Mouse (Mus musculus) forebrain, embryonic 15.5 days (tissue): ENCODE measurements around the gene Arhgap8. TPM values are rescaled to one million over a fixed set of nuclear protein-coding genes. Genes with fewer than 3 reads are reported as not detected.
A peak's percentile ranks its signal among the peaks of the same experiment; 100 is the strongest.

Experiments used
- ATAC-seq: fragments of 200-750 bp; cut with Nextera tagmentation; replicated peaks from 2 replicates; pipeline ENCODE4 v1.8.0; 2017; ENCODE audit warnings: mild to moderate bottlenecking, moderate TSS enrichment, moderate library complexity
- H3K27ac ChIP-seq: fragments of 300-500 bp; sonication (generic); replicated peaks from 2 replicates; pipeline ENCODE4 v1.5.1; 2015; ENCODE audit warnings: mild to moderate bottlenecking, inconsistent platforms
- H3K27me3 ChIP-seq: fragments of 300-500 bp; sonication (generic); 2 replicates; pipeline ENCODE4 v1.6.1; 2015; ENCODE audit warnings: inconsistent platforms
- H3K36me3 ChIP-seq: fragments of 300-500 bp; sonication (generic); 2 replicates; pipeline ENCODE4 v1.6.1; 2015; ENCODE audit warnings: mild to moderate bottlenecking, inconsistent platforms
- H3K4me1 ChIP-seq: fragments of 300-500 bp; sonication (generic); 2 replicates; pipeline ENCODE4 v1.6.1; 2015; ENCODE audit warnings: inconsistent platforms
- H3K4me2 ChIP-seq: fragments of 300-500 bp; sonication (generic); replicated peaks from 2 replicates; pipeline ENCODE4 v1.6.1; 2015; ENCODE audit warnings: mild to moderate bottlenecking, inconsistent platforms
- H3K4me3 ChIP-seq: fragments of 300-500 bp; sonication (generic); 2 replicates; pipeline ENCODE4 v1.5.1; 2015; ENCODE audit warnings: mild to moderate bottlenecking, inconsistent platforms
- H3K9ac ChIP-seq: fragments of 300-500 bp; sonication (generic); replicated peaks from 2 replicates; pipeline ENCODE4 v1.6.1; 2015; ENCODE audit warnings: mild to moderate bottlenecking, inconsistent platforms
- H3K9me3 ChIP-seq: fragments of 300-500 bp; sonication (generic); 2 replicates; pipeline ENCODE4 v1.6.1; 2016; ENCODE audit warnings: inconsistent platforms
- WGBS: fragments of 180-500 bp; shearing (Covaris S2); methylation state at CpG from one replicate; pipeline ENCODE4 v1.1.7; 2015; ENCODE audit warnings: mixed read lengths; 5-methylcytosine and 5-hydroxymethylcytosine counted together
- polyA plus RNA-seq: library from polyadenylated mRNA; unstranded; fragments of >200 nt; fragmentation: Nextera tagmentation; extraction: Ambion mirVana; gene quantifications from 2 replicates; pipeline ENCODE4 v1.2.1, GENCODE M21; 2015

The Arhgap8 gene
- polyA plus RNA-seq, result 0.27 and 0.60 TPM in 2 replicates

- Histone ChIP-seq H3K4me1 (peaks cover 17% of the 10 kb centered on the region), H3K27ac (no peak within 1 kb of the TSS), H3K4me2 (peak within 1 kb of the TSS; percentile 32), H3K9ac (0 out of 2 replicates have a peak within 1 kb of the TSS, but pooled peaks have one; percentile 4), H3K9me3 (no peaks in the 10 kb centered on the region), H3K27me3 (peaks cover 27% of the 10 kb centered on the region), H3K36me3 (no peaks in the 10 kb centered on the region), H3K4me3 (0 out of 2 replicates have a peak within 1 kb of the TSS, but pooled peaks have one; percentile 6)
- no peak for ATAC-seq
- 4% methylated on average over 20 of the region's 24 CpGs for WGBS
Observed at GRCm38 (mm10) chr15:84719791-84720190, at the start of gene Arhgap8. TSS of gene Arhgap8 (plus strand) at chr15:84720052.

GRCm38 (mm10) chr15:84670657-84671055 is 49.2 kb upstream of the Arhgap8 start:
- 85% methylated on average over 4 of the region's 4 CpGs for WGBS
- no peak overlapping the region for H3K4me3 ChIP-seq
- H3K27me3 ChIP-seq, result no peaks in the 10 kb centered on the region
- H3K4me1 ChIP-seq, result peaks cover 17% of the 10 kb centered on the region
- H3K36me3 ChIP-seq, result no peaks in the 10 kb centered on the region
- H3K4me2 ChIP-seq, result no peak overlapping the region
- H3K27ac ChIP-seq, result no peak overlapping the region
- no peak for ATAC-seq
- H3K9ac ChIP-seq, result no peak overlapping the region
- no peaks in the 10 kb centered on the region for H3K9me3 ChIP-seq

- 44% methylated on average over 9 of the region's 9 CpGs for WGBS
Observed at GRCm38 (mm10) chr15:84671401-84672307, 48.2 kb upstream of the Arhgap8 start.

GRCm38 (mm10) chr15:84672308-84672615 is 47.6 kb upstream of the Arhgap8 start:
- Histone ChIP-seq H3K9me3 (no peaks in the 10 kb centered on the region), H3K9ac (no peak overlapping the region), H3K4me1 (peaks cover 13% of the 10 kb centered on the region), H3K4me2 (no peak overlapping the region), H3K27me3 (no peaks in the 10 kb centered on the region), H3K27ac (no peak overlapping the region), H3K4me3 (no peak overlapping the region), H3K36me3 (no peaks in the 10 kb centered on the region)
- WGBS, result 77% methylated on average over 4 of the region's 4 CpGs
- ATAC-seq, result no peak

More at GRCm38 (mm10) chr15:84671401-84672307, 48.2 kb upstream of the Arhgap8 start:
- Histone ChIP-seq H3K27me3 (no peaks in the 10 kb centered on the region), H3K36me3 (no peaks in the 10 kb centered on the region), H3K9me3 (no peaks in the 10 kb centered on the region), H3K4me3 (no peak overlapping the region), H3K27ac (no peak overlapping the region), H3K4me2 (no peak overlapping the region), H3K9ac (no peak overlapping the region), H3K4me1 (peaks cover 13% of the 10 kb centered on the region)
- no peak for ATAC-seq

DNA sequence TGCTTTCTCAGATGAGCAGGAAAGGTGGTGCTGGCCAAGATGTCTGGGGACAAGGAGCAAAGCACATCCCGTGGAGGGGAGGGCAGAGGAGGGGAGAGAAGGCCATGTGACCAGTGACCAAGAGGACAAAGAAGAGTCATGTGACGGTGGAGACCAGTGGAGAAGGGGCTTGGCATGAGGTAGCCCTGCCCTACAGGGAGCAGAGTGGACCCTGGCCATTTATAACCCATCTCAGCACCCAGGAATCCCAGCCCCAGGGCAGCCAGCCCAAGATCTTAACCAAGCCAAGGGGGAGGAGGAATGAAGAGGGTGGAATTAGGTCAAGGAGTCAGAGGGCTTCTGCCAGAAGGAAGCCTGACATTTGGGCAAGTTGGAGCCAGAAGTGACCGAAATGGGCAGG is 47.2 kb upstream of the Arhgap8 start:
- H3K27ac ChIP-seq, result no peak overlapping the region
- peaks cover 13% of the 10 kb centered on the region for H3K4me1 ChIP-seq
- H3K27me3 ChIP-seq, result no peaks in the 10 kb centered on the region
- WGBS, result 72% methylated on average over 3 of the region's 3 CpGs
- no peaks in the 10 kb centered on the region for H3K36me3 ChIP-seq
- no peaks in the 10 kb centered on the region for H3K9me3 ChIP-seq
- ATAC-seq, result no peak
- H3K4me3 ChIP-seq, result no peak overlapping the region
- no peak overlapping the region for H3K4me2 ChIP-seq
- no peak overlapping the region for H3K9ac ChIP-seq

DNA sequence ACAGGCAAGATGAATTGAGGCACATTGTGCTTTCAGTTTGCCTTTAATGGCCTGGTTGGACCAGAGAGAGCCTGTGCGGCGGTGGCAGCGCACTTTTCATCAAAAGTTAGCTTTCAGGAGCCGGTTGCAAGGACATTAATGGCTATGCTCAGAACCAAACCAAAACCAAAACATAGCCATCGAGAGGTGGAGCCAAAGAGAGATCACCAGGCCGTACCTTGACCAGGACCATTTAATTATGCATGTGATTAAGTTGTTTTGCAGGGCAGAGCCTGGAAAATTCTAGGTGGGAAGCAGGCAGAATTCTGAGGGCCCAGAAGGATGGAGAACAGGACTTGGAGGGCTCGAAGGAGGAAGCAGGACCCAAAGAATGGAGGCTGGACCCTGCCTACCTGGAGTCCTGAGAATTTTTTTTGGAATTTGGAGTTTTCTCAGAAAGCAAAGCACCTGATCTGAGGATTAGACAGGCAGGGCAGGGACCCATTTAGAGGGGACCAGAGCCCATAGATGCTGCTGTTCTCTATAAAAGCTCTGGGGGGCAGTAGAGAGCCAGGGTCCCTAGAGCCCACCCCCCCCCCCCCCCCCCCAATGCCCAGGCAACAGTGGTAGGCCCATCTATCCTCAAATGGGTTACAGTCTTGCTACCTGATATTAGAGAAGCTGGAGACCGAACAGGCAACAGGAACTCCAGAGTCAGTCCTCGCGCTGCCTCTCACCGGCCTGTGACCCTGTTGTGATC is 45.4 kb upstream of the Arhgap8 start:
- 82% methylated on average over 11 of the region's 11 CpGs for WGBS
- no peak overlapping the region for H3K27ac ChIP-seq
- ATAC-seq, result no peak
- H3K9me3 ChIP-seq, result no peaks in the 10 kb centered on the region
- H3K36me3 ChIP-seq, result no peaks in the 10 kb centered on the region
- H3K4me3 ChIP-seq, result no peak overlapping the region
- no peaks in the 10 kb centered on the region for H3K27me3 ChIP-seq
- no peak overlapping the region for H3K9ac ChIP-seq
- peaks cover 9% of the 10 kb centered on the region for H3K4me1 ChIP-seq
- no peak overlapping the region for H3K4me2 ChIP-seq

DNA sequence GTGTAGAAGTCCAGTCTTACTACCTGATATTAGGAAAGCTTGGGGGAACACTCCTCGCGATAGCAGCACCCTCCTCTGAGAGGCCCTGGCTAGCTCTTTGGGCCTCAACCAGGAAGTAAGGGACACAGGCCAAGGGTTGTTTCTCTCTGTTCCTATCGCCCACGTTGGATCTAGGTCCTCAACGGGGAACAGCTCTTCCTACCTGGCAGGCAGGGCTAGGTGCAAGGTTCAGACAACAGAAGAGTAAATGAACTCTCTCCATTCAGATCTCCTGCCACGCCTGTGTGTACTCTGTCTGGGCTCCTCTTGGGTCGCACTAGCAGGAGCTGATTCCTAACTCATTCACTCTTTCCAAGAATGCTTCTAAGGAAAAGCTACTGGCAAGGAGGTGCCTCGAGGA is 44.5 kb upstream of the Arhgap8 start:
- H3K4me1 ChIP-seq, result peaks cover under 1% of the 10 kb centered on the region
- no peaks in the 10 kb centered on the region for H3K9me3 ChIP-seq
- H3K27me3 ChIP-seq, result peaks cover 7% of the 10 kb centered on the region; the same call in 1 of the 2 replicates
- H3K4me2 ChIP-seq, result no peak overlapping the region
- H3K9ac ChIP-seq, result no peak overlapping the region
- ATAC-seq, result no peak
- H3K4me3 ChIP-seq, result no peak overlapping the region
- 72% methylated on average over 8 of the region's 8 CpGs for WGBS
- no peaks in the 10 kb centered on the region for H3K36me3 ChIP-seq
- no peak overlapping the region for H3K27ac ChIP-seq

GRCm38 (mm10) chr15:84677943-84678342 is 41.9 kb upstream of the Arhgap8 start:
- Histone ChIP-seq H3K9me3 (no peaks in the 10 kb centered on the region), H3K9ac (no peak overlapping the region), H3K4me2 (no peak overlapping the region), H3K27me3 (peaks cover 13% of the 10 kb centered on the region), H3K27ac (no peak overlapping the region), H3K36me3 (no peaks in the 10 kb centered on the region), H3K4me3 (no peak overlapping the region), H3K4me1 (peaks cover 15% of the 10 kb centered on the region)
- ATAC-seq, result no peak
- WGBS, result 75% methylated on average over 11 of the region's 11 CpGs

DNA sequence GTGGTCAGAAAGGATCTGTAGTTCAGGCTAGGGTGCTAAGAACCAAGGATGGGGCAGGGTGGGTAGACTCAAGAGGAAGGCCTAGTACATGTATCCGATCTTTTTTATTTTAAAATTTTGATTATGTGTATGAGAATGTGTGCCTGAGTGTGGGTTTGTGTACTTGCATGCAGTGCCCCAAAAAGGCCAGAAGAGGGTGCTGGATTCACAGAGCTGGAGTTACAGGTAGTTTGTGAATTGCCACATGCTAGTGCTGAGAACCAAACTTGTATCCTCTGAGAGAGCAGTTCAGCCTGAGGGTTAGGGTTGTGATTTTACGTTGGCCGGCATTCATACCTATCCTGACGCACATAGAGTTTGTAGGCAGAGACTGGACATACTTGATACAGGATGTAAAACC is 40.8 kb upstream of the Arhgap8 start:
- H3K27ac ChIP-seq, result no peak overlapping the region
- peaks cover 15% of the 10 kb centered on the region for H3K4me1 ChIP-seq
- no peak overlapping the region for H3K4me2 ChIP-seq
- H3K9ac ChIP-seq, result no peak overlapping the region
- no peak for ATAC-seq
- H3K27me3 ChIP-seq, result peaks cover 13% of the 10 kb centered on the region
- 96% methylated on average over 4 of the region's 4 CpGs for WGBS
- no peaks in the 10 kb centered on the region for H3K9me3 ChIP-seq
- H3K4me3 ChIP-seq, result no peak overlapping the region
- H3K36me3 ChIP-seq, result no peaks in the 10 kb centered on the region

- no peak for ATAC-seq
- Histone ChIP-seq H3K36me3 (no peaks in the 10 kb centered on the region), H3K4me3 (no peak overlapping the region), H3K9ac (no peak overlapping the region), H3K4me1 (peaks cover 15% of the 10 kb centered on the region), H3K27me3 (peaks cover 13% of the 10 kb centered on the region), H3K9me3 (no peaks in the 10 kb centered on the region), H3K4me2 (no peak overlapping the region), H3K27ac (no peak overlapping the region)
- 73% methylated on average over 3 of the region's 3 CpGs for WGBS
Observed at GRCm38 (mm10) chr15:84679794-84680193, 40.1 kb upstream of the Arhgap8 start.

DNA sequence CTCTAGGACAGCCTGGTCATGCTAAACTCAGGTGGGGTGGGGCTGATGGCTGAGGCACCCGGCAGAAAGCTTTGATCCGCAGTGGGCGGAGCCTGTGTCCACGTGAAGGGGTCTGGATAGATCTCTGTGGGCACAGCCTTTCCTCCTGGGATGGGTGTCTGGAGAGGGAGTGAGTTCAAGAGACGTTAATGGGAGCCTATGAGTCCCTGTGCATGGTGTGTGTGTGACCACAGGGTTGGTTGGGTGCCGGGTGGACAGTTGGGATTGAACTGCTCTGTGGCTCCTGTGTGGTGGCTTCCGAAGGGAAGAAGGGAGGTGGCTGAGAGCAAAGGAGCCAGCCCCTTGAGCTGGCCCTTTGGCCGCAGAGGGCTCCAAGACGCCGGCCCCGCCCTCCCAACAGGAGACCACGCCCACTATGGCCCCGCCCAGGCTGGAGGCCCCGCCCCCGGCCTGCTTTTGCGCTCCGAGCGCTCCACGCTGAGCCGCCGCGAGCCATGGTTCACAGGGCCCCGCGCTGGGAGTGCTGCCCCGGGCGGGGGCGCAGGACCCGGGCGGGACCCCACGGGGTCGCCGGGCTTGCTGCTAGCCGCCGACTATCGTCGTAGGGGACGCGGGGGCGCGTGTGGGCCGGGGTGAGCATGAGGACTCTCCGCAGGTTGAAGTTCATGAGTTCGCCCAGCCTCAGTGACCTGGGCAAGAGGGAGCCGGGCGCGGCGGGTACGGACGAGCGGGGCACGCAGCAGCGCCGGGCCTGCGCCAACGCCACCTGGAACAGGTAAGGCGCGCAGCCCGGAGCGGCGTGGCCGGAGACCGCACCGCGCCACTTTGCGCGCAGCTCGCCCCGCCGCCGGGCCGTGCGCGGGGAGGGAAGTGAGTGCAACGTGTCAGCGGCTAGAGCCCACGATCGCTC is 39.1 kb upstream of the Arhgap8 start:
- H3K4me1 ChIP-seq, result peaks cover 15% of the 10 kb centered on the region
- ATAC-seq, result peak; percentile 62
- peak overlapping the region; percentile 43 for H3K4me3 ChIP-seq
- H3K9ac ChIP-seq, result peak overlapping the region; percentile 39
- H3K9me3 ChIP-seq, result no peaks in the 10 kb centered on the region
- no peak overlapping the region for H3K27ac ChIP-seq
- whole genome bisulfite sequencing, result under 1% methylated on average over 77 of the region's 77 CpGs
- H3K4me2 ChIP-seq, result peak overlapping the region; percentile 85
- H3K27me3 ChIP-seq, result peaks cover 13% of the 10 kb centered on the region
- no peaks in the 10 kb centered on the region for H3K36me3 ChIP-seq
